Comparison of ENCODE assay signal across 9 mouse cellular contexts in the genomic region with DNA sequence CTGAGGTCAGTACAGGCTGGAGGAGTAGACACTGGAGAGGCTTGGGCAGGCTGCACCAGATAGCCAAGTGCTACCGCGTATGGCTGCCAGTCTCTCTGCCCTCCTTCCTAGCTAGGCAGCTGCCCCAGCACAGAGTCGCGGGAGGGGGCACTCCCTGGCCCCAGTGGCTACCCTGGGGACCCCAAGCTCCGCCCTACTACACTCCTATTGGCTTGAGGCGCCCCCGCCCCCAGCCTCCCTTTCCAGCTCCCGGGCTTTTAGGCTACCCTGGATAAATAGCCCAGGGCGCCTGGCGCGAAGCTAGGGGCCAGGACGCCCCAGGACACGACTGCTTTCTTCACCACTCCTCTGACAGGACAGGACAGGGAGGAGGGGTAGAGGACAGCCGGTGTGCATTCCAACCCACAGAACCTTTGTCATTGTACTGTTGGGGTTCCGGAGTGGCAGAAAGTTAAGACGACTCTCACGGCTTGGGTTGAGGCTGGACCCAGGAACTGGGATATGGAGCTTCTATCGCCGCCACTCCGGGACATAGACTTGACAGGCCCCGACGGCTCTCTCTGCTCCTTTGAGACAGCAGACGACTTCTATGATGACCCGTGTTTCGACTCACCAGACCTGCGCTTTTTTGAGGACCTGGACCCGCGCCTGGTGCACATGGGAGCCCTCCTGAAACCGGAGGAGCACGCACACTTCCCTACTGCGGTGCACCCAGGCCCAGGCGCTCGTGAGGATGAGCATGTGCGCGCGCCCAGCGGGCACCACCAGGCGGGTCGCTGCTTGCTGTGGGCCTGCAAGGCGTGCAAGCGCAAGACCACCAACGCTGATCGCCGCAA. TPM values are rescaled to one million over a fixed set of nuclear protein-coding genes. Genes with fewer than 3 reads are reported as not detected.
DNase-seq lines count a peak whose midpoint lies in the region; ATAC-seq lines count a peak whose summit lies in the region.
"Had no signal": no experiment of that assay in that cellular context is flagged by ENCODE, and none has a peak within 500 bp of the region (broad histone marks: within the 10 kb centered on the region; RNA-seq: fewer than 3 reads in every experiment).

Gene Myod1 (plus strand): TSS at position 303 of the 836 bp plus-strand sequence.

- H3K9ac ChIP-seq in intestine, embryonic 15.5 days, result no peak within 1 kb of the TSS
- H3K9ac ChIP-seq in intestine, embryonic 16.5 days (ENCODE audit: low read depth, low read length), result no peak within 1 kb of the TSS
- no peak within 1 kb of the TSS for H3K9ac ChIP-seq in forebrain, embryonic 11.5 days (ENCODE audit: low read length)
- H3K9ac ChIP-seq in hindbrain, embryonic 16.5 days (ENCODE audit: low read depth, low read length), result peak within 1 kb of the TSS; percentile 55
- 0 out of 2 replicates have a peak within 1 kb of the TSS, but pooled peaks have one; percentile 21 for H3K9ac ChIP-seq in neural tube, embryonic 14.5 days (replicated peaks; ENCODE audit: low read depth, low read length)

- WGBS in intestine, embryonic 15.5 days, result 5% methylated on average over 44 of the region's 44 CpGs
- 6% methylated on average over 44 of the region's 44 CpGs for WGBS in intestine, embryonic 16.5 days
- WGBS in forebrain, embryonic 11.5 days, result 3% methylated on average over 44 of the region's 44 CpGs
- WGBS in hindbrain, embryonic 16.5 days, result 4% methylated on average over 44 of the region's 44 CpGs
- 4% methylated on average over 44 of the region's 44 CpGs for WGBS in neural tube, embryonic 14.5 days

- peaks cover 5% of the 10 kb centered on the region; the same call in 1 of the 2 replicates for H3K4me1 ChIP-seq in intestine, embryonic 15.5 days (replicated peaks)
- H3K4me1 ChIP-seq in intestine, embryonic 16.5 days (ENCODE audit: control insufficient read depth, insufficient read depth, low read length), result no peaks in the 10 kb centered on the region
- peaks cover 12% of the 10 kb centered on the region; the same call in 1 of the 2 replicates for H3K4me1 ChIP-seq in forebrain, embryonic 11.5 days (replicated peaks; ENCODE audit: control insufficient read depth, insufficient read depth, low read length)
- H3K4me1 ChIP-seq in hindbrain, embryonic 16.5 days (ENCODE audit: control insufficient read depth, insufficient read depth, low read depth, low read length), result peaks cover 15% of the 10 kb centered on the region
- H3K4me1 ChIP-seq in neural tube, embryonic 14.5 days (ENCODE audit: control insufficient read depth, insufficient read depth, low read length), result 0 out of 2 replicates have a peak, but pooled peaks cover 7% of the 10 kb centered on the region

- H3K4me3 ChIP-seq in intestine, embryonic 15.5 days (replicated peaks), result peak within 1 kb of the TSS; percentile 6; the same call in 1 of the 2 replicates
- no peak within 1 kb of the TSS for H3K4me3 ChIP-seq in intestine, embryonic 16.5 days (ENCODE audit: low read length)
- H3K4me3 ChIP-seq in forebrain, embryonic 11.5 days (ENCODE audit: low read depth, low read length), result peak within 1 kb of the TSS; percentile 17
- peak within 1 kb of the TSS; percentile 35 for H3K4me3 ChIP-seq in hindbrain, embryonic 16.5 days (ENCODE audit: low read length)
- H3K4me3 ChIP-seq in neural tube, embryonic 14.5 days (ENCODE audit: low read depth, low read length), result peak within 1 kb of the TSS; percentile 23

- H3K4me2 ChIP-seq in intestine, embryonic 15.5 days (replicated peaks), result peak within 1 kb of the TSS; percentile 43
- H3K4me2 ChIP-seq in intestine, embryonic 16.5 days (ENCODE audit: low read depth, low read length), result no peak within 1 kb of the TSS
- peak within 1 kb of the TSS; percentile 37 for H3K4me2 ChIP-seq in forebrain, embryonic 11.5 days (ENCODE audit: low read depth, low read length, severe bottlenecking)
- peak within 1 kb of the TSS; percentile 56 for H3K4me2 ChIP-seq in hindbrain, embryonic 16.5 days (ENCODE audit: low read length)
- H3K4me2 ChIP-seq in neural tube, embryonic 14.5 days (ENCODE audit: low read depth, low read length), result peak within 1 kb of the TSS; percentile 37; the same call in 1 of the 2 replicates

- H3K9me3 ChIP-seq in intestine, embryonic 15.5 days, result no peaks in the 10 kb centered on the region
- no peaks in the 10 kb centered on the region for H3K9me3 ChIP-seq in intestine, embryonic 16.5 days (ENCODE audit: control insufficient read depth, low read length)
- H3K9me3 ChIP-seq in forebrain, embryonic 11.5 days (ENCODE audit: control insufficient read depth, low read length), result no peaks in the 10 kb centered on the region
- no peaks in the 10 kb centered on the region for H3K9me3 ChIP-seq in hindbrain, embryonic 16.5 days (ENCODE audit: control insufficient read depth, low read length)
- H3K9me3 ChIP-seq in neural tube, embryonic 14.5 days (ENCODE audit: control insufficient read depth, low read length), result no peaks in the 10 kb centered on the region

- no peaks in the 10 kb centered on the region for H3K36me3 ChIP-seq in intestine, embryonic 15.5 days
- no peaks in the 10 kb centered on the region for H3K36me3 ChIP-seq in intestine, embryonic 16.5 days (ENCODE audit: control insufficient read depth, insufficient read depth, low read length)
- no peaks in the 10 kb centered on the region for H3K36me3 ChIP-seq in forebrain, embryonic 11.5 days (ENCODE audit: control insufficient read depth, insufficient read depth, low read length)
- no peaks in the 10 kb centered on the region for H3K36me3 ChIP-seq in hindbrain, embryonic 16.5 days (ENCODE audit: control insufficient read depth, insufficient read depth, low read length)
- no peaks in the 10 kb centered on the region for H3K36me3 ChIP-seq in neural tube, embryonic 14.5 days (ENCODE audit: control insufficient read depth, insufficient read depth, low read length)

- DNase-seq in forebrain, embryonic 11.5 days (ENCODE audit: low spot score), result no peak
- no peak for DNase-seq in cerebellum, adult 8-10 months
- DNase-seq in c-Kit-positive CD71-positive TER-119-positive erythroid progenitor cells, embryonic 14.5 days (ENCODE audit: low spot score), result no peak
- DNase-seq in urinary bladder, adult 2 months (ENCODE audit: low spot score), result no peak
- DNase-seq: thymus, adult 18-20 months had no signal

- no peak for ATAC-seq in intestine, embryonic 15.5 days
- no peak for ATAC-seq in intestine, embryonic 16.5 days
- ATAC-seq in forebrain, embryonic 11.5 days (replicated peaks; ENCODE audit: low FRiP score), result no peak
- ATAC-seq in hindbrain, embryonic 16.5 days, result no peak
- peak; percentile 29; the same call in 1 of the 2 replicates for ATAC-seq in neural tube, embryonic 14.5 days (ENCODE audit: low read depth)

- H3K27me3 ChIP-seq in intestine, embryonic 15.5 days (replicated peaks), result peaks cover 59% of the 10 kb centered on the region
- H3K27me3 ChIP-seq in intestine, embryonic 16.5 days (replicated peaks; ENCODE audit: control insufficient read depth, insufficient read depth, low read length), result peaks cover 47% of the 10 kb centered on the region
- peaks cover 47% of the 10 kb centered on the region for H3K27me3 ChIP-seq in forebrain, embryonic 11.5 days (ENCODE audit: control insufficient read depth, insufficient read depth, low read length)
- H3K27me3 ChIP-seq in hindbrain, embryonic 16.5 days (replicated peaks; ENCODE audit: control insufficient read depth, insufficient read depth, low read length), result peaks cover 60% of the 10 kb centered on the region
- H3K27me3 ChIP-seq in neural tube, embryonic 14.5 days (ENCODE audit: control insufficient read depth, insufficient read depth, low read length), result peaks cover 44% of the 10 kb centered on the region

- H3K27ac ChIP-seq in intestine, embryonic 15.5 days, result no peak within 1 kb of the TSS
- H3K27ac ChIP-seq in intestine, embryonic 16.5 days (ENCODE audit: low read length), result no peak within 1 kb of the TSS
- no peak within 1 kb of the TSS for H3K27ac ChIP-seq in forebrain, embryonic 11.5 days (ENCODE audit: low read depth, low read length)
- H3K27ac ChIP-seq in hindbrain, embryonic 16.5 days (ENCODE audit: low read depth, low read length), result no peak within 1 kb of the TSS
- no peak within 1 kb of the TSS for H3K27ac ChIP-seq in neural tube, embryonic 14.5 days (ENCODE audit: low read depth, low read length)

RNA-seq across cellular contexts. Expression of gene Myod1, which starts in this region (rescaled TPM):
- 0.24 TPM in 1 of 2 replicates, not detected in the other for polyA plus RNA-seq in intestine, embryonic 15.5 days (2015; fragmentation: Nextera tagmentation; extraction: Ambion mirVana)
- 0.07 and 0.12 TPM in 2 replicates for polyA plus RNA-seq in intestine, embryonic 16.5 days (2015; fragmentation: Nextera tagmentation; extraction: Ambion mirVana)
- not detected in 2 replicates for polyA plus RNA-seq in forebrain, embryonic 11.5 days (2014; fragmentation: Nextera tagmentation; extraction: Ambion mirVana)
- 0.19 and 1.9 TPM in 2 replicates for polyA plus RNA-seq in hindbrain, embryonic 16.5 days (2015; fragmentation: Nextera tagmentation; extraction: Ambion mirVana)
- 0.24 TPM in 1 of 2 replicates, not detected in the other for polyA plus RNA-seq in neural tube, embryonic 14.5 days (2014; fragmentation: Nextera tagmentation; extraction: Ambion mirVana)
- polyA plus RNA-seq in urinary bladder, adult 2 months (2012; rRNA removed), result 0.29 and 0.50 TPM in 2 replicates

Comparison
In these comparisons a context has a peak if more than half of its experiments do, and no peak if none do; other contexts are left out.
1. Peak in ATAC-seq, H3K4me3 ChIP-seq, H3K9ac ChIP-seq and H3K4me2 ChIP-seq in neural tube, embryonic 14.5 days; RNA of the gene not detected or under 1 TPM.